Mouse (Mus musculus) urinary bladder, adult 18-20 months (tissue): ENCODE results near the gene Bmp6.

Experiments
- DNase-seq, 2 experiments: peaks; one replicate each; pipeline ENCODE4 v3.0.0; 2022; ENCODE audit warnings: low spot score in 2 of 2, mixed read lengths in 2 of 2

Gene Bmp6

GRCm38 (mm10) chr13:38429671-38430070, 84.8 kb downstream of the Bmp6 start:
- DNase-seq: no peak

- no peak for DNase-seq
These were observed 85.2 kb downstream of the Bmp6 start for GRCm38 (mm10) chr13:38430075-38430474.

DNA sequence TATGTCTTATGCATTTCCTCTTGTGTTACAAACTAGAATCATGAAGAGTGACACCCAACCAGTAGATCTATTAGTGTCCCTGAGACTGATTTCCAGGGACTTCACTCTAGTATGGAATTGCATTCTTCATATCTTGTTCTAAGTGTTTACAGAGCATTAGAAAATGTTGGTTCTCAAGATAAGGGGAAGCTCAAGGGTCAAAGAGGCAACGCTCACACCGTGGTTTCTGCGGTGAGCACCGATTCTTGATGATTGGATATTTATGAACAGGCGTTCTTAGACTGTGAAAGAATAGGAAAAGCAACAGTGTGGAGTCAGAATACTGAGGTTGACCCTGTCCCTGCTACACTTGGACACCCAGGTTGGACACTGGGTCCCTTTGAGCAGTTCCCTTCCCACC, 89.9 kb downstream of the Bmp6 start:
- DNase-seq: no peak

DNA sequence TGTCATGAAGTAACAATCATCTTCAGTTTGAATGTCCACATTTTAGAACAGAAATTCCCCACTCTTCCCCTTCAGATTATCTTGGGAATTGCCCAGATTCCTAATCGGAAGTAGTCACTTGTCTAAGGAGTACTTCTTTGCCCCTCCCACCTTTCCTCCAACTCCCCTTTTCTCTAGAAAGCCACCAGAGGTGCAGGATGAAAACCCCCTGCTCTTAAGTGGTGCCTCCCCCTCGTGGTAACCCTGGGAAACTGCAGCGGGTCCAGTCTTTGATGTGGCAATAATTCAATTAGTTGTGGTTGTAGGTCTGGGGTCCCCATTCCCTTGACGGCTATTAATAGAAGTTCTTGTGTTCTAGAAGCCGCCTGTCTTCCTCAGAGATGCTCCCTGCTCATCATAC, 93.0 kb downstream of the Bmp6 start:
- DNase-seq: peak in 1 of 2 experiments; percentile 12

- DNase-seq: no peak
These were observed 95.3 kb downstream of the Bmp6 start for GRCm38 (mm10) chr13:38440240-38440639.

GRCm38 (mm10) chr13:38448516-38449015, 103.7 kb downstream of the Bmp6 start:
- DNase-seq: no peak

DNA sequence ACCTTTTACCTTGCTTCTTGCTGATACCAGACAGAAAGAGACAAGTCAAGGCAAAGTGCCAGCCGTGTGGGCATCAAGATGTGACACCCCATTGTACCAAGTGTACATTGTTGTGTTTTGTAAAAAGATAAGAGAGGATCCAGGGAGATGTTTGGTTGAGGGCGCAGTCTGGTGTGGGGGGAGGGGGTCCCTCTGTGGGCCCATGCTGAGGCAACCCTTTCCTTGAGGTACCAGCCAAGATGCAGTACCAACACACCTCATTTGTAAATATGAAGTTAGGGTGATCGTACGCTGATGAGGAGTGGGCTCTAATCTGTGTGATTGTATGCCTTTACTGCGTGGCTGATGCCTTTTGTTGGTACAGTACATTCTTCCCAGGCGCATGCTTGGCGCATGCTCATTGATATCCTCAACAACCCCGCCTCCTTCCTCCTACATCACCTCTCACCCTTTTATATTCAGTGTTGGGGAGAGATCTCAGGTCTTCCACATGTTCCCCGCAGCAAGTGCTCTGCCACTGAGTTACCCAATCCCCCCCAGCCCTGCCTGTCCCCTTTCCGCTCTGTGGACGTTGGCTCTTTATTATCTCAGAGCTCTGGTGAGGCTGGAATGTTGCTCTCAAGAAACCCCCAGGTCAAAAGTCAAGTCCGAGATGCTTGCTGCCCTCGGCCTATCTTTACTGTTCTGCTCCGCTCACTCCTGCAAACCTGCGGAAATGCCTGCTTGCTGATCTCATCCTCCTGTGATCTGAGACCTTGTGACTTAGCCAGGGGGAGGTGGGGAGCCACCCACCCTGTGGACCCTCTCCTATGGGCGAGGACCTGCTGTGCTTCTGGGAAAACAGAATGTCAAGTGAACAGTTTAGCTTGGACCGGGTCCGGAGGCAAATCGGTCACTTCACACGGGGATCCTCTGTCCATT, 105.4 kb downstream of the Bmp6 start:
- DNase-seq: no peak

DNA sequence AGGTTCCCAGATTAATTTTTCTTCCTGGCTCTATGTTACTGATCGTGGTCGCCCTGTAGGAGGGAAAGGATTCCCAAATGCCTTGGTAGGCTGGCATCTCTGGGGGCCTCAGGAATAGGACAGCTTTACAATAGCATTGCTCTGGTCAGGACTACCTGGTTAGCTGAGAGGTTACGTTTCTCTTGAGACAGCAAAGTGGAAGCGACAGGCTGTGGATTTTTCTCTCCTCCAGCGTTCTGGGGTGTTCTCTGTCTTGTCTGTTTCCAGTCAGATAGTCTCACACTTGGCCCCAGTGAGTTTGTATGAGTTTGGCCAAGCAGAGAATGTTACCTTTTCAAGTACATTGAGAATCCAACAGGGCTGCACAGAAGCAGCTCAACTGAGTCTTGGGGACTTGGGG, 106.5 kb downstream of the Bmp6 start:
- DNase-seq: no peak

GRCm38 (mm10) chr13:38463410-38463809, 118.5 kb downstream of the Bmp6 start:
- DNase-seq: no peak

DNA sequence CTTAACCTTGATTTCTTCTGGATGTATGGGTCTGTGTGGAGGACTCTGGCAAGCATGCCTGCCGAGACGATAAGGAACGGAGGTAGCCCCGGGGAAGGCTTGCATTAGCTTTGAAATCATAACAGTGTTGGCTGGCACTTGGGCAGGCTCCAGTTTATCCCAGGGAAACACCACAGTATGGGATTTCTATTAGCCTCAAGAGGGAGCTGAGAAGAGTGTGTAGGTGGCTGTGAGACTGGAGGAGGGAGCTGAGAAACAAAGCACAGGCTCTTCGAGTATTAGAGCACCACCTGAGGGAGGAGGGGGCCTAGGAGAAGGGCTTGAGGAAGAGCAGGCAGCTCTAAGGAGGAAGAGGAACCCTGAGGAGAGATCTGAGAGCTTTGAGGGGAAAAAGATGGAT, 126.0 kb downstream of the Bmp6 start:
- DNase-seq: no peak

- DNase-seq: no peak
These were observed 127.7 kb downstream of the Bmp6 start for GRCm38 (mm10) chr13:38472636-38473035.

DNA sequence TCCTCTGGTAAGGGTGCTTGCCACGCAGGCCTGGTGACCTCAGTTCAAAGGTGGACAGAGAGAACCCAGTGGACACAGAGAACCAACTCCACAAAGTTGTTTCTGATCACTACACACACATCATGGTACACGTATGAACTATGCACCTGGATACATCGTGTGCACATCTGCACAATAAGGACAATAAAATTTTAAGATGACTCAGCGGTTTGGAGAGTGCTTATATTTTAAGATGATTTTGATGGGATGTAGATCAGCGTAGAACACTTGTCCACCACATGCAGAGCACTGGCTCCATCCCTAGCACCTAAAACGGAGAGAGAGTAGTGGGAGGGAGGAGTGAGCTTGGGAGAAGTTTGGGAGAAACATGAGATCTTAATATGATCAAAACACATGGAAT, 128.6 kb downstream of the Bmp6 start:
- DNase-seq: no peak

GRCm38 (mm10) chr13:38476936-38477335, 132.0 kb downstream of the Bmp6 start:
- DNase-seq: no peak

DNA sequence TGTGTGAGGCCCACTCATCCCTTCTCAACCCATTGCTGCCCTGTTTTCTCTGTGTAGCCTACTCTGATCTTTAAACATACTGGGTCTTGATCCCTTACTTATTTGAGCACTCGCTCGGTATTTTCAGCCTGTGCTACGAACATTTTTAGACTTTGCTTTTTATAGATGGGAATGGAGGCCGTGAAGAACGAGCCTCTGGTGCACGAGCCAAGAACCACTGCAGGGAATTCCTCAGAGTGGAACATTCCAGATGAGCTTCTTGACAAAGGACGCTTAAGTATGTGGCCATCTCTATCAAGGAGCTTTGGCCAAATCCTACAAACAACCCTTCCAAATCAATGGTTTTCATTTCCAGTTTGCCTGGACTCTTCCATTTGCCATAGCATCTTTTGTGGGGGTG, 136.1 kb downstream of the Bmp6 start:
- DNase-seq: no peak

DNA sequence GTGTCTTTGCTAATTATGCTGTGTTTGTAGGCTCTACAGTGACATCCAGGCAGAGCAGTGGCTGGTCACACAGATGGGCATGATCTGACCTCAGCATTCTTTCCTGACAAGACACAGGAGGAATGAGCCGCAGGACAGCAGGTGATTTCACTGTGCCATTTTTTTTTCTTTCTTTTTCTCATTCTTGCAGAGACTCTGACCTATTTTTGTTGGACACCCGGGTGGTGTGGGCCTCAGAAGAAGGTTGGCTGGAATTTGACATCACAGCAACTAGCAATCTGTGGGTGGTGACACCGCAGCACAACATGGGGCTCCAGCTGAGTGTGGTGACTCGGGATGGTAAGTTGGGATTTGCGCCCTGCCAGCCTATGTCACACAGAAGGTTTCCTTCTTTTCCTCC, 139.8 kb downstream of the Bmp6 start:
- DNase-seq: no peak

- DNase-seq: no peak
These were observed 141.9 kb downstream of the Bmp6 start for GRCm38 (mm10) chr13:38486767-38487166.

DNA sequence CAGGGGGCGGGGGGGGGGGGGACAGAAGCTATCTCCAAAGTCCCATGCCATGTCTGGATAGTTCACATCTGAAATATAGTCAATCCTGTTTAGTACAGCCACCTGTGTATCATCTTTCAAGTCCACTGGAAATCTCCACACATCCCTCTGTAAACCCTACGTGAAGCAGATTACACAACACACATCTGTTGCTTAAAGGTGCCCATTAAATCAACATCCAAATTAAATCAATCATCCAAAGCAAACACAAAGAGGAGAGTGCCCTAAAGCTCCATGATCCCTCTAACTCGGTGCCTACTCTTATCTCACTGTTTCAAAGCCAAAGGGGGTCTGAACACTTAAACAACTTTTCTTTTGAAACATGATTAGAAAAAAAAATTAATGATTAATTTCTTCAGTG, 151.8 kb downstream of the Bmp6 start:
- no peak for DNase-seq

DNA sequence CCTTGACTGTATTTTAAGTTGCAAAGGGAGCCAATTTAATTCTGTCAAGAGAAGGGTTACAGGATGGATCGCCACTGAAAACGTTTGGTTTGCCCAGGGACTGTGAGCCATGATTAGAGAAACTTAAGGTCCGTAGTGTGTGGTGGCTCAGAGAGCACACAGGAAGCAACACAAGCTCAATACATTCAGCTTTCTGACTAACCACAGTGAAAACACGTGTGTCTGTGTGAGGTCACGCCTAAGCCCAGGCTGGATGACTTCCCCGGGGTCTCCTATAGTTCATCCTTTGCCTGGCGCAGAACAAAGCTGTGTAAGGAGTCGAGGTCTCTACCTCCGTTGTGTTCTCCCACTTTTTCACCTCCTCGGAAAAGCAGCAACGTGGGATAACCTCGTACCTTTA, 156.4 kb downstream of the Bmp6 start:
- DNase-seq: no peak

GRCm38 (mm10) chr13:38503137-38503849, 158.4 kb downstream of the Bmp6 start:
- no peak for DNase-seq

DNA sequence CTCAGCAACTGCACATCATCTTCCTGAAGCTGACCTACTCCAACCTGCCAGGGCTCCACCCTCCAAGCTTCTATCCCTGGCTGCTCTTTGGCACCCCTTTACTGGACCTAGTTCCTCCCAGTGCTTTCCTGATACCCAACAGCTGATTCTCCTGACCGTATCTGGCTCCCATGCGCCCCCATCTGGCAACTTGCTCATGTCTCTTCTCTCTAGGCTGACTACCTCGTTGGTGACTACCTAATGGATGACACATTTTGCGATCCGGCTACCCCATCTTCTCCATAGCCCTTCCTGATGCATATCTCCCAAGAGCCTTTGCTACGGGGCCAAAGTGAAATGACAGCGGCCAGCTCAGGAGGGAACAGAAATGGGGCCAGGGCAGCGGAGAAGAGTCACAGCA, 161.4 kb downstream of the Bmp6 start:
- no peak for DNase-seq

GRCm38 (mm10) chr13:38506936-38507335, 162.0 kb downstream of the Bmp6 start:
- DNase-seq: no peak

- no peak for DNase-seq
These were observed 164.9 kb downstream of the Bmp6 start for GRCm38 (mm10) chr13:38509681-38510341.
